Mouse (Mus musculus) bone marrow macrophage, adult 2 months (primary cell): ENCODE data around the gene Eya2. TPM values are rescaled to one million over a fixed set of nuclear protein-coding genes. Genes with fewer than 3 reads are reported as not detected.

Experiments
- H3K27ac ChIP-seq: 2 replicates; pipeline ENCODE4 v1.5.1; 2012; ENCODE audit warnings: low read depth, low read length; ENCODE audit not compliant: insufficient read depth
- H3K4me1 ChIP-seq: 2 replicates; pipeline ENCODE4 v1.6.1; 2012; ENCODE audit warnings: low read length; ENCODE audit not compliant: control insufficient read depth, insufficient read depth
- H3K4me3 ChIP-seq: 2 replicates; pipeline ENCODE4 v1.5.1; 2012; ENCODE audit warnings: mild to moderate bottlenecking, low read length, moderate library complexity; ENCODE audit not compliant: insufficient read depth
- CTCF ChIP-seq: IDR thresholded peaks from 2 replicates; pipeline ENCODE4 v1.5.1; 2012; ENCODE audit warnings: low read depth, mild to moderate bottlenecking, low read length, moderate library complexity
- POLR2A ChIP-seq: IDR thresholded peaks from 2 replicates; pipeline ENCODE4 v1.6.1; 2012; ENCODE audit warnings: mild to moderate bottlenecking, low read depth, low read length, borderline replicate concordance
- polyA plus RNA-seq: library from polyadenylated mRNA; stranded (reverse); fragments of >200 nt; gene quantifications from 2 replicates; pipeline ENCODE4 v1.2.4, GENCODE M21; 2012; ENCODE audit not compliant: missing spikeins, insufficient read depth, insufficient read length

Gene Eya2
- polyA plus RNA-seq, 1 experiment, result 1.0 TPM

DNA sequence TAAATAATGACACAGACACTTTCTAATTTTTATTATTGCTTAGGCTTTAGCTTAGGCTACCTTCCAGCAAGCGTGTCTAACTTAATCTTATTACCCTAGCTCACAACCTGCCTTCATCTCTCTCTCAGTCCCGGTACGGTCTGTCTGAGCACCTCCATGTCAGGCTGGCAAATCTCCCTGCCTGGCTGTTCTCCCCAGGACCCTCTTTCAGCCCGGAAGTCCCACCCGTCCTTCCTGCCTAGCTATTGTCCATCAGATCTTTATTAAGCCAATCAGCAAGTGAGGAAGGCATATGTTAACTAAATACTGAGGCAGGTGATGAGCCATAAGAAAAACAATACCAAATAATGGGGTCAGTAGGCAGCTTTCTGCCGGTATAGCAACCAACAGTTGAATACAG is 62.1 kb downstream of the Eya2 start:
- no peak overlapping the region for H3K27ac ChIP-seq
- H3K4me3 ChIP-seq, result no peak overlapping the region
- TF ChIP-seq POLR2A (no peak), CTCF (no peak)
- H3K4me1 ChIP-seq, result no peaks in the 10 kb centered on the region

DNA sequence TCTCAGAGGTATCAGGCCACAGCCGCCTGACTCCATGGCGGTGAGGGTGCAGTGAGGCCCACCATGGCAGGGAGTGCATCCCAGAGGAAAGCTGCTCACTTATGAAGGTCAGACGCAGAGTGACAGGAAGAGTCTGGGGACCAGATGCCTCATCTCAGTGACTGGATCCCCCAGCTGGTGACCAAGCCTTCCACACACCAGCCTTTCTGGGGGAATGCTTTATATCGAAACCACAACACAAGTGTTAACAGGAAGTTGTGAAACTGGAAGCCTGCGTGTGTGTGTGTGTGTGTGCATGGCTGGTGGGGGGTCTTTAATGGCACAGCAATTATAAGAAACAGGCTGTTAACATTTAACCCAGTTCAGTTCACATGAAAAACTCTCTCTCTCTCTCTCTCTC is 64.7 kb downstream of the Eya2 start:
- TF ChIP-seq CTCF, result no peak
- Histone ChIP-seq H3K4me1 (no peaks in the 10 kb centered on the region), H3K4me3 (no peak overlapping the region), H3K27ac (no peak overlapping the region)

- no peak for TF ChIP-seq POLR2A
- H3K4me1 ChIP-seq, result no peaks in the 10 kb centered on the region
- H3K27ac ChIP-seq, result no peak overlapping the region
- H3K4me3 ChIP-seq, result no peak overlapping the region
These were observed 68.4 kb downstream of the Eya2 start for GRCm38 (mm10) chr2:165663266-165663665.

- H3K4me1 ChIP-seq, result no peaks in the 10 kb centered on the region
- TF ChIP-seq CTCF (no peak), POLR2A (no peak)
- H3K4me3 ChIP-seq, result no peak overlapping the region
- no peak overlapping the region for H3K27ac ChIP-seq
These were observed 69.8 kb downstream of the Eya2 start for GRCm38 (mm10) chr2:165664648-165665047.

- no peaks in the 10 kb centered on the region for H3K4me1 ChIP-seq
- no peak for TF ChIP-seq CTCF
- no peak for TF ChIP-seq POLR2A
- no peak overlapping the region for H3K27ac ChIP-seq
- H3K4me3 ChIP-seq, result no peak overlapping the region
These were observed 70.3 kb downstream of the Eya2 start for GRCm38 (mm10) chr2:165665176-165665575.

DNA sequence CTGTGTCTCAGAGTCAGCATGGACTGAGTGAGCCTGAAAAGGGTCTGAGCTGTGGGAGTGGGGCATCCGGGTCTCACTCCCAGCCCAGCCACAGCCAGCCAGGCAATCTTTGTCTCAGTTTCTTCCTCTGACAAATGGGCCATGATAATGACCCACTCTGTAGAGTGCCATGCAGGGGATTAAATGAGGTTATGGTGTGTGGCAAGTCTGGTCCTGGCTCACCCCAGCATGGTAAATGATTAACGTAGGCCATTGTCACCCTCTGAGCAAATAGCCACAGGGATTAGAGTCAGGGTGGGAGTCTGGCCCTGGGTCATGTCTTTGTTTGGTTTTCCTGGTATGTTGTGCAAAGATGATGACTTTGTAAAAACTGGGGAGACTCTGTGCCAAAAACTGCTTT is 72.3 kb downstream of the Eya2 start:
- Histone ChIP-seq H3K27ac (no peak overlapping the region), H3K4me1 (no peaks in the 10 kb centered on the region), H3K4me3 (no peak overlapping the region)
- no peak for TF ChIP-seq CTCF
- TF ChIP-seq POLR2A, result no peak

DNA sequence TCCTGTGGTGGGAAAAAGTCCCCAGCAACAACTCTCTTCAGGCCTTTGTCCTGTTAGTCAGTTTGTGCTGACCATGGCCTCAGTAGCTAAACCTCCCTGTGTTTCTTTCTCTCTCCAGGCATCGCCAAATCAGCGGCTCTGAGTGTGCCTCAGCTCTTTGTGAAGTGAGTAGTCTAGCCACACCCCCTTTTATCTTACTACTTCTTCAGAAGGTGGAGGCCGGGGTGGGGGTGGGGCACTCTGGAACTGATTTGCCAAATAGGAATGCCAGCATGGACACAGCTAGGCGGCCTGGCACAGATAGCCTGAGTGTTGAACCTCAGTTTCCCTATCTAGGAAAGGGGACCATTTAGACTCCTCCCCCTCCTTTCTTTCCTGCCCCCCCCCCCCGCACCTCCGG is 87.9 kb downstream of the Eya2 start:
- no peaks in the 10 kb centered on the region for H3K4me1 ChIP-seq

DNA sequence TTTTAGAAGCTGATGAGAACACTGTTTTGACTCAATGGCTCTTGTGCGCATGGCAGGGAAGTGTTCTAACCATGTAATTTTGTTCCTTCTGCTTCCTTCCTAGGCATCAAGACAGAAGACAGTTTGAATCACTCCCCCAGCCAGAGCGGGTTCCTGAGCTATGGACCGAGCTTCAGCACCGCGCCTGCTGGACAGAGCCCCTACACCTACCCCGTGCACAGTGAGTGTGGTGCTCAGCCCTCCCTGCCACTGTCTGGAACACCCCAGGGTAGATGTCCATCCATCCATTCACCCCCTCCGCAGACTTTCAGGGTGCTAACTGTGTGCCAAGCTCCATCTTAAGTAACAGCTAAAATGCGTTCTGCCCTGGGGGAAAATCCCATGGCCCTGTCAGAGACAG is 92.7 kb downstream of the Eya2 start:
- Histone ChIP-seq H3K27ac (no peak overlapping the region), H3K4me3 (no peak overlapping the region), H3K4me1 (no peaks in the 10 kb centered on the region)
- TF ChIP-seq CTCF (no peak), POLR2A (no peak)

More for the DNA sequence above, 87.9 kb downstream of the Eya2 start:
- TF ChIP-seq CTCF (no peak), POLR2A (no peak)
- no peak overlapping the region for H3K27ac ChIP-seq
- H3K4me3 ChIP-seq, result no peak overlapping the region

DNA sequence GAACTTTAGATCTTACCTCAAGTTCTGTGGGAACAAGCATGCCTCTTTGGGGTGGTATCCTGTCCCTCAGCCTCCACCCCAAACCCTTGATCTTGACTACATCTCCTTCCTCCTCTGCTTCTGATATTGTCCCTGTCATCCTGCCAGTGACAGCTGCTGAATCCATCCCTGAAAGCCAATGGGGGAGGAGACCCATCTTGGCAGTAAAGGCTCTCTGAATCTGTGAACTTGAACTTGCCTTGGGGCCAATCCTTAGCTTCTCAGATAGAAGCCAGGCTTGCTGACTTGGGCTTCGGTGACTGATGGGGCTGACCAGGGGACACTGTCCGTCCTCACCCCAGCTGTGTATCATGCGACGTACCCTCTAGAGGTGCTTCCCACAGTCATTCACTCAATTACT is 94.1 kb downstream of the Eya2 start:
- H3K4me3 ChIP-seq, result no peak overlapping the region
- no peak for TF ChIP-seq CTCF
- no peak for TF ChIP-seq POLR2A
- no peak overlapping the region for H3K27ac ChIP-seq
- H3K4me1 ChIP-seq, result no peaks in the 10 kb centered on the region

GRCm38 (mm10) chr2:165691016-165691415 is 96.2 kb downstream of the Eya2 start:
- H3K4me1 ChIP-seq, result no peaks in the 10 kb centered on the region
- TF ChIP-seq POLR2A, result no peak
- no peak for TF ChIP-seq CTCF
- H3K4me3 ChIP-seq, result no peak overlapping the region
- no peak overlapping the region for H3K27ac ChIP-seq

DNA sequence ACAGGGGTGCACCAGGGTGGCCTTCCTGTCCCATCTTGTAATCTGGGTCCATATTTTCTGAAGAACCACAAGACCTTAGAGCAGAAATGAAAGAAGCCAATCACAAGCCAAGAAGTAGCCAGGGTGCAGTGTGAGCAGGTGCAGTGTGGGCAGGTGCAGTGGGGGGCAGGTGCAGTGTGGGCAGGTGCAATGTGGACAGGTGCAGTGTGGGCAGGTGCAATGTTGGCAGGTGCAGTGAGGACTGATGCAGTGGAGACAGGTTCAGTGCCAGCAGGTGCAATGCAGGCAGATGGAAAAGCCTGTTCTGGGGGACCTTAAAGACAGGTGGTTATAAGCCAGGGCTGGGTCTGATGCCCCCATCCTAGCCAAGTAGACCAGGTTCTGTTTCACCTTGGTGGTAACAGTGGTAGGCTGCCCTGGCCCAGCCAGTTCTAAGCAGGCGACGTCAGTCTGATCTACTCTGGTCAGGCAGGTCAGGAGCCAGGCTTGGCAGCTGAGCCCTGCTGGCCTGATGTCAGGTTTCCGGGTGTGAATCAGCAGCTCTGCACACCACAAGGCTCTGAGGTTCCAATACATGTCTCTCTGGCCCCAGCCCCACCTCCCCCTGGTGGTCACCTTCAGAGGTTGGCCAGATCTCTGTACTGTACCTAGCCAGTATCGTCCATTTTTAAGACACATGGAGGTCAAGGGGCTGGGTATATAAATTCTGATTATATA is 98.3 kb downstream of the Eya2 start:
- Histone ChIP-seq H3K27ac (no peak overlapping the region), H3K4me3 (no peak overlapping the region), H3K4me1 (no peaks in the 10 kb centered on the region)
- TF ChIP-seq CTCF (no peak), POLR2A (no peak)
